Mouse (Mus musculus) embryonic facial prominence, embryonic 11.5 days (tissue): ENCODE results near the gene Ccdc183. TPM values are rescaled to one million over a fixed set of nuclear protein-coding genes. Genes with fewer than 3 reads are reported as not detected.

Experiments used
- ATAC-seq: fragments of 200-750 bp; cut with Nextera tagmentation; replicated peaks from 2 replicates; pipeline ENCODE4 v1.8.0; 2017; ENCODE audit warnings: low read depth; ENCODE audit not compliant: insufficient number of reproducible peaks, low FRiP score, low TSS enrichment
- DNase-seq: peaks from one replicate; pipeline ENCODE4 v3.0.0-alpha.2; 2015; ENCODE audit warnings: low spot score
- H3K27ac ChIP-seq: fragments of 300-500 bp; sonication (generic); replicated peaks from 2 replicates; pipeline ENCODE4 v1.5.1; 2014; ENCODE audit warnings: mild to moderate bottlenecking, low read depth, low read length, control low read depth
- H3K27me3 ChIP-seq: fragments of 300-500 bp; sonication (generic); 2 replicates; pipeline ENCODE4 v1.6.1; 2014; ENCODE audit warnings: mild to moderate bottlenecking, low read length, moderate library complexity, mixed read lengths; ENCODE audit not compliant: control insufficient read depth, insufficient read depth
- H3K36me3 ChIP-seq: fragments of 300-500 bp; sonication (generic); replicated peaks from 2 replicates; pipeline ENCODE4 v1.6.1; 2014; ENCODE audit warnings: low read depth, mild to moderate bottlenecking, low read length, moderate library complexity, mixed read lengths; ENCODE audit not compliant: control insufficient read depth, insufficient read depth
- H3K4me1 ChIP-seq: fragments of 300-500 bp; sonication (generic); 2 replicates; pipeline ENCODE4 v1.6.1; 2014; ENCODE audit warnings: low read length, mixed read lengths; ENCODE audit not compliant: control insufficient read depth, insufficient read depth
- H3K4me2 ChIP-seq: fragments of 300-500 bp; sonication (generic); 2 replicates; pipeline ENCODE4 v1.6.1; 2014; ENCODE audit warnings: low read depth, mild to moderate bottlenecking, control low read depth, low read length, moderate library complexity
- H3K4me3 ChIP-seq: fragments of 300-500 bp; sonication (generic); 2 replicates; pipeline ENCODE4 v1.5.1; 2014; ENCODE audit warnings: low read depth, low read length, control low read depth
- H3K9ac ChIP-seq: fragments of 300-500 bp; sonication (generic); replicated peaks from 2 replicates; pipeline ENCODE4 v1.6.1; 2014; ENCODE audit warnings: mild to moderate bottlenecking, control low read depth, low read length
- H3K9me3 ChIP-seq: fragments of 300-500 bp; sonication (generic); replicated peaks from 2 replicates; pipeline ENCODE4 v1.6.1; 2016; ENCODE audit warnings: mild to moderate bottlenecking, low read length, inconsistent platforms, mixed read lengths; ENCODE audit not compliant: control insufficient read depth
- WGBS: fragments of 180-500 bp; shearing (Covaris S2); extraction: QIAGEN DNeasy Blood & Tissue Kit; methylation state at CpG from one replicate; pipeline ENCODE4 v1.1.7; 2014; 5-methylcytosine and 5-hydroxymethylcytosine counted together
- polyA plus RNA-seq: library from polyadenylated mRNA; unstranded; fragments of >200 nt; fragmentation: Nextera tagmentation; extraction: Ambion mirVana; gene quantifications from 2 replicates; pipeline ENCODE4 v1.2.1, GENCODE M21; 2014

Ccdc183 gene
- 0.15 and 0.18 TPM in 2 replicates for polyA plus RNA-seq

GRCm38 (mm10) chr2:25617578-25617977, at the start of gene Ccdc183:
Ccdc183 (minus strand) TSS chr2:25617678.
- H3K27me3 ChIP-seq: peaks cover 26% of the 10 kb centered on the region

GRCm38 (mm10) chr2:25666516-25666915, 49.0 kb upstream of the Ccdc183 start:
- Histone ChIP-seq H3K4me3 (no peak overlapping the region), H3K27me3 (no peaks in the 10 kb centered on the region), H3K4me1 (no peaks in the 10 kb centered on the region), H3K27ac (no peak overlapping the region), H3K9ac (no peak overlapping the region), H3K4me2 (no peak overlapping the region), H3K36me3 (no peaks in the 10 kb centered on the region), H3K9me3 (no peaks in the 10 kb centered on the region)
- DNase-seq (no peak), ATAC-seq (no peak)
- 60% methylated on average over 1 of the region's 1 CpGs for WGBS

More at GRCm38 (mm10) chr2:25617578-25617977, at the start of gene Ccdc183:
- no peaks in the 10 kb centered on the region for H3K9me3 ChIP-seq
- no peak within 1 kb of the TSS for H3K27ac ChIP-seq
- no peak for ATAC-seq
- H3K4me1 ChIP-seq: no peaks in the 10 kb centered on the region
- DNase-seq: no peak
- H3K4me3 ChIP-seq: no peak within 1 kb of the TSS
- no peak within 1 kb of the TSS for H3K4me2 ChIP-seq
- no peaks in the 10 kb centered on the region for H3K36me3 ChIP-seq
- no peak within 1 kb of the TSS for H3K9ac ChIP-seq
- WGBS: 84% methylated on average over 3 of the region's 3 CpGs

DNA sequence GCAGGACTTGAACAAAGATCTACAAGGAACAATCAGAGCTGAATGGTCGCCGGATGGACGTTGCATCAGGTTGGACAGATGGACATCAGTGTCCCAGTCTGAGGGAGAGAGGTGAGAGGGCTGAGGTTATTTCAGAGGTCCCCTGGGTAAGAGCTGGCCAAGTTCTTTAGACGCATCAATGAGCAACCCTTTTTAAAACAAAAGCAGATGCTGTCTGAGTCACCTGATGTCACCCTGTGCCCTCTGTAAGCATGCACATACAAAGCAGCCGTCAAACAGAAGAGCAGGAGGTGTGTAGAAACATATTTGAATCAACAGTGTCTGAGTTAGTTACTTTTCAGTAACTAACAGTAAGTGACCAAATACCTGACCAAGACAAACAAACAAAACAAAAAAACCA, 46.6 kb upstream of the Ccdc183 start:
- Histone ChIP-seq H3K4me1 (no peaks in the 10 kb centered on the region), H3K4me3 (no peak overlapping the region), H3K36me3 (no peaks in the 10 kb centered on the region), H3K9me3 (no peaks in the 10 kb centered on the region), H3K9ac (no peak overlapping the region), H3K4me2 (no peak overlapping the region), H3K27me3 (no peaks in the 10 kb centered on the region), H3K27ac (no peak overlapping the region)
- WGBS: 69% methylated on average over 5 of the region's 5 CpGs
- no peak for DNase-seq
- ATAC-seq: no peak

- Histone ChIP-seq H3K4me2 (no peak overlapping the region), H3K27ac (no peak overlapping the region), H3K9ac (no peak overlapping the region), H3K9me3 (no peaks in the 10 kb centered on the region), H3K4me3 (no peak overlapping the region), H3K27me3 (no peaks in the 10 kb centered on the region), H3K4me1 (no peaks in the 10 kb centered on the region), H3K36me3 (no peaks in the 10 kb centered on the region)
- no peak for ATAC-seq
- 59% methylated on average over 1 of the region's 1 CpGs for WGBS
- peak; percentile 49 for DNase-seq
Observed at GRCm38 (mm10) chr2:25663511-25663910, 46.0 kb upstream of the Ccdc183 start.

GRCm38 (mm10) chr2:25661245-25661970, 43.9 kb upstream of the Ccdc183 start:
- Histone ChIP-seq H3K27me3 (no peaks in the 10 kb centered on the region), H3K36me3 (no peaks in the 10 kb centered on the region), H3K4me2 (no peak overlapping the region), H3K4me3 (no peak overlapping the region), H3K9ac (no peak overlapping the region), H3K27ac (no peak overlapping the region), H3K9me3 (no peaks in the 10 kb centered on the region), H3K4me1 (no peaks in the 10 kb centered on the region)
- no peak for DNase-seq
- 84% methylated on average over 6 of the region's 6 CpGs for WGBS
- no peak for ATAC-seq

DNA sequence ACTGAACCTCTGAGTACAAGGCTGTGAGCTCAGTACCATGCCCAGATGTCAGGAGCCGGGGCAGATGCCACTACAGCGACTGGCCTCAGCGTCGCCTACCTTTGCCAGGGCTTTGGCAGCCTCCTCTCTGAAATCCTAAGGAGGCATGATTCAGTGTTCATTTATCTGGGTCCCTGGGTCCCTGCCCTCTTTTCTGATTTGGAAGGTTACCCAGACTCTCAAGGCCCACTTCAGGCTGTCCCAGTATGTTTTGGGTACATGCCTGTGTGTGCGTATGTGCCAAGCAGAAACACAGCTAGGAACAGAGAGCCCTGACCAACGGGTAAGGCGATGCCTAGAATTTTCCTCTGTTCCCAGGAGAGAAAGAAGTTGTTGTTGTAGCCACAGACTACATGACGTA, 42.8 kb upstream of the Ccdc183 start:
- 91% methylated on average over 8 of the region's 8 CpGs for WGBS
- H3K9ac ChIP-seq: no peak overlapping the region
- H3K27ac ChIP-seq: no peak overlapping the region
- no peak overlapping the region for H3K4me3 ChIP-seq
- H3K27me3 ChIP-seq: no peaks in the 10 kb centered on the region
- ATAC-seq (no peak), DNase-seq (no peak)
- no peaks in the 10 kb centered on the region for H3K4me1 ChIP-seq
- H3K36me3 ChIP-seq: no peaks in the 10 kb centered on the region
- no peaks in the 10 kb centered on the region for H3K9me3 ChIP-seq
- H3K4me2 ChIP-seq: no peak overlapping the region

GRCm38 (mm10) chr2:25657652-25658051, 40.2 kb upstream of the Ccdc183 start, which contains the start of gene Lcn5:
Lcn5 (plus strand) TSS chr2:25657952.
- no peak within 1 kb of the TSS for H3K27ac ChIP-seq
- DNase-seq: no peak
- H3K9ac ChIP-seq: no peak within 1 kb of the TSS
- H3K4me1 ChIP-seq: no peaks in the 10 kb centered on the region
- no peaks in the 10 kb centered on the region for H3K9me3 ChIP-seq
- no peak within 1 kb of the TSS for H3K4me2 ChIP-seq
- H3K27me3 ChIP-seq: no peaks in the 10 kb centered on the region
- ATAC-seq: no peak
- H3K36me3 ChIP-seq: no peaks in the 10 kb centered on the region
- H3K4me3 ChIP-seq: no peak within 1 kb of the TSS

- DNase-seq (no peak), ATAC-seq (no peak)
- Histone ChIP-seq H3K9ac (no peak overlapping the region), H3K27ac (no peak overlapping the region), H3K4me1 (no peaks in the 10 kb centered on the region), H3K4me3 (no peak overlapping the region), H3K36me3 (no peaks in the 10 kb centered on the region), H3K9me3 (no peaks in the 10 kb centered on the region), H3K4me2 (no peak overlapping the region), H3K27me3 (no peaks in the 10 kb centered on the region)
- WGBS: 86% methylated on average over 4 of the region's 4 CpGs
Observed at GRCm38 (mm10) chr2:25657246-25657645, 39.8 kb upstream of the Ccdc183 start.
